Mouse (Mus musculus): ENCODE data around the gene Sds. TPM values are rescaled to one million over a fixed set of nuclear protein-coding genes. Genes with fewer than 3 reads are reported as not detected.

The Sds gene
- total RNA-seq, 2 experiments from 2014 or later, result 0.33 to 0.69 TPM

DNA sequence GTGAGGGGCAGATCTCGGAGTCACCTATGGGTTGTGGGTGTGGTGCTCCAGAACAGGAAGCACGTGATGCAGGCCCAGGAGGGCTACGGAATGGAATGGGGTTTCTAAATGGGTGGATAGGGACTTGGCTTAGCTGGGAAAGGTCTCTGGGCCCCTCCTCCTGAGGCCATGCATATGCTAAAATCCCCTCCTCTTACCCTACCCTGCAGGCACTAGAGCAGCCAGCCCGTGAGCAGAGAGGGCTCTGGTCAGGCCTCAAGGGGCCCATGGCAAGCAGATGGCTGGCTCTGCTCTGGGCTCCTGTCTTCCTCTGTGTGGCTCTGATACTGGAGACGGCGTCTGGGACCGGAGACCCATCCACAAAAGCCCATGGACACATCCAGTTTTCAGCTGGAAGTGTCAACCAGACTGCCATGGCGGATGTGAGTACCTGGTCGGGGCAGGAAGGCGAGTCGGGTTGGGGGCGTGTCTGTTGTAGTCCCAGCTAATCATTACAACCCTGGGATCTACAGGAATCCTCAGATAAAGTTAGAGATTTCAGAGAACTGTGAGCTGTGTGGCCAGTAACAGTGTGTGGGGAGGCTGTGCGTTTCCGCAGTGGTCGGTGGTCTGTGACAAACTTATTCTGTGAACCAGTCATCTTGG is 36.7 kb downstream of the Sds start:
- no peak for DNase-seq (ENCODE audit: low spot score in 2 of 2)

DNA sequence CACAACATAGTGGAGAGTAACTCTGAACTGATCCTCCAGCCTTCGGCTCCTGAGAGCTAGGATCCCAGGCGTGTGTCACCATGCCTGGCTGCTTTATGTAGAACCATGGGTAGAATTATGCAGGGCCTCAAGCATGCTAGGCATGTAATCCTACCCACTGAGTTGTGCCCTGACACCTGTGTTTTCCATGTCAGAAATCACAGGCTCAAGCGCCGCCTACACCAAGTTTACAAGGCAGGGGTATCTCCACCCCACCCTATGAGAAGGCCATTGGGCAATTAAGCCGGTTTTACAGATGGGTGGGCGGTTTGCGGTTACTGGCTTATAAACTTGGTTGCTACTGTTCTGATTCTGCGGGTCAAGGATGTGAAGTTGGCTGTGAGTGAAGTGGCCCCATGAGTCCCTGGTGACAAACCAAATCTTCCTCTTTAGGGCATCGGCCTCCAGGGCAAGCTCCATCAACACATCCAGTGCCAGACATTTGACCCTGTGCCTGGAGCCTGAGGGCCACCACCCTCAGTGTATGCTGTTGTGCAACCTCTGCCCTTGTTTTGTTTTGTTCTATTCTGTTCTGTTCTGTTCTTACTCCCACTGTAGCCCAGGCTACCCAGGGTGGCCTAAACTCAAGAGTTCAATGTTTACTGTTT is 37.8 kb downstream of the Sds start:
- DNase-seq (ENCODE audit: low spot score in 2 of 2), result no peak

DNA sequence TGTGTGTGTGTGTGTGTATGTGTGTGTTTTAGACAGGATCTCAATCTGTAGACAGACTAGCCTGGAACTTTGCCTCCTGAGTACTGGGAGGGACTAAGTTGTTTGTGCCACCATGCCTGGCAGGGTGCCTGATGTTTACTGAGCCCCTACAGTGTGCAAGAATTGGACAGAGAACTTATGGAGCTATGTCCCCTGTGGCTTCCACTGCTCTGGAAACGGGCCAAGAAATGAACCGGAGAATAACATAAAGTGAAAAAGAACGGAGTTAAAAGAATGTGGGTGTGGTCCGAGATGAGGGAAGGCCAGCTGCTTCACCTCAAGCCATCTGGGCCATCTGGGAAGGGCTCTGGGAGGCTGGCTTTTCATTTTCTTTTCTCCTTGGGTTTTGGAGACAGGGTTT is 38.4 kb downstream of the Sds start:
- DNase-seq (ENCODE audit: low spot score in 2 of 2), result no peak

DNA sequence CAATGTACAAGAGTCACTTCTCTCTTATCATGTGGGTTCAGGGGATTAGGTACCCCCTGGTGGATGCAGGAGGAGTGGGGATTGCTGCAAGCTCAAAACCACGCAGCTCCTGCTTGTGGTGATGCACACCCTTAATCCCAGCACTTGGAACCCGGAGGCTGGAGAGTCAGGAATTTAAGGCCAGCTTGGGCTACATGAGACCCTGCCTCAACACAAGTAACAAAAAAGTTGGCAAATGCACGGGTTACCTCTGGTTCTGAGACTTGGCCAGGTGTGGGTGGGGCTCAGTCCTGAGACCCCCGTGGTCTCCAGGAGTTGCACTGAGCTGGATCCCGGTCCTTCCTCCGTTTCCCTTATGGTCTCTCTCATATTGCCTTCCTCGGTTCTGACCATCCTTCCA is 39.1 kb downstream of the Sds start:
- DNase-seq (ENCODE audit: low spot score in 2 of 2), result no peak

DNA sequence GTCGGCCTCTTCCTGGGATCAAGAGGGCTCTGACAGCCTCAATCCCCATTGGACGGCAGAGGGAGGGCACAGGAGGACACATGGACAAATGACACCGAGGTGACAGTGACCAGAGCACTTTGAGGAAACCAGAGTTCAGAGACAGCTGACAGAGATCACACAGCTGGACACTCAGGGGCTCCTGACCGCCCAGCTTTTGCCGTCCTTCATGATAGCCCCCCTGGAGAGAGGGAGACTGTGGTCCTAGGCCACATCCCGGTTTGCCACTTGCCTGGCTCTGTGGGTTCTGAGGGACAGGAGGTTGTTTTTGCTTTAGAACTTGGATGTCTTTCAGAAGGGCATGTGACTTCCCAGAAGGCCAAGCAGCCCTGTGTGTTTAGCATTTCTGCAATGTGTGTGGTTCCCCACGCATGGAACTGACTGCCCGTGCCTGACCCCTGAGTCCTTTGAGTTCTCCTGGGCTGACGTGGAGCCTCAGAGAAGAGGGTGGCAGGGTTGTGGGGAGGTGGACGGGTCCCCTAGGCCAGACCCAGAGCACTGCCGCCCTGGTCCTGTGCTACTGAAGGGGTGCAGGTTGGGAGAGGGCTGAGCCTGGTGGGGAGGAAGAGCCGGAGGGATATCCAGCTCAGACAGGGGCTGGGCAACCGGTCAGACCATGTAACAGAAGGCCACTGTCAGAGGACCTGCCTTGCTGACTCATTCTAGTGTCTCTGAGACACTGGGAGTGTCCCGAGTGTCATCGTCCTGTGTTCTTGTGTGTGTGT is 40.1 kb downstream of the Sds start:
- no peak for DNase-seq (ENCODE audit: low spot score in 2 of 2)

DNA sequence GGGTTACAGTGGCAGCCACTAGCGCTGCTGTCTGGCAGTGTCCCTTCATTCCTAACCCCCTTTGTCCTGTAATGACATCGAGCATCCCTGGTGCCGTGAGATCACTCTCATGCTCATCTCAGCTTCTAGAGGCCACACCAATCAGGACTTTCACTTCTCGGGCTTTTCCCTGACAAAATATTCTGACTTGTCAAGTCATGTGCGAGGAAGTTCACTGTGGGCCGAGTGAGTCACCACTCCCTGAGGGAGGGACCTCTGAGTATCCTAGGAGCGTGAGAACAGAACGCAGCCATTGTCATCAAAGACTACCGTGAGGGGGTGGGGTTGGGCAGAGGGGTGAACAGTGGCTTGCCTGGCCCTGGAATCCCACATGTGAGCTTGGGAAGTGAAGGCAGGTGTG is 41.2 kb downstream of the Sds start:
- DNase-seq (ENCODE audit: low spot score in 2 of 2), result no peak

DNA sequence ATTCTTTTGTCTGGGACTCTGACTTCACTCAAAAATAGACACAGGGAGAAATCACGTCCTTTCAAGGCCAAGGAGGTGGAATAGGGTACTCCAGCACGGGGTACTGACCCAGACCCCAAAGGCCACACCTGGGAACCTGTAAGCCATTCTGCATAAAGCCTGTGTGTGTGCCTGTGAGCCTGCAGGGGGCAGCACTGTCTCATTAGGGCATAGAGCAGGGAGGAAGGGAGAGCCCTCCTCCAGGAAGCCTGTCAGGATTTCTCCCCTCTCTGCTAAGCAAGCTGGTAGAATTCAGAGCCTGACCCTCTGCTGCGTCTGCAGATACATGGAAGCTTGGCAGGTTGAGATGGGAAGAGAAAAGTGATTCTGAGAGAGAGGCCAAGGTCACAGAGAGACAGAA is 46.3 kb downstream of the Sds start:
- no peak for DNase-seq (ENCODE audit: low spot score in 2 of 2)

DNA sequence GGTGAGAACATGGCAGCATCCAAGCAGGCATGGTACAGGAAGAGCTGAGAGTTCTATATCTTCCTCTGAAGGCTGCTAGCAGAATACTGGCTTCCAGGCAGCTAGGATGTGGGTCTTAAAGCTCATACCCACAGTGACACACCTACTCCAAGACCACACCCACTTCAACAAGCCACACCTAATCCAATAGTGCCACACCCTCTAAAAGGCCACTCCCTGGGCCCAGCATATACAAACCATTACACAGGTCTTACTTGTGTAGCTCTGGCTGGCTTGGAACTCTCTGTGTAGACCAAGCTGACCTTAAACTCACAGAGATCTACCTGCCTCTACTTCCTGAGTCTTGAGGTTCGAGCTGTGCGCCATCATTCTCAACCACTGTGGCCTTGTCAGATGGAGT is 48.4 kb downstream of the Sds start:
- no peak for DNase-seq (ENCODE audit: low spot score in 2 of 2)

DNA sequence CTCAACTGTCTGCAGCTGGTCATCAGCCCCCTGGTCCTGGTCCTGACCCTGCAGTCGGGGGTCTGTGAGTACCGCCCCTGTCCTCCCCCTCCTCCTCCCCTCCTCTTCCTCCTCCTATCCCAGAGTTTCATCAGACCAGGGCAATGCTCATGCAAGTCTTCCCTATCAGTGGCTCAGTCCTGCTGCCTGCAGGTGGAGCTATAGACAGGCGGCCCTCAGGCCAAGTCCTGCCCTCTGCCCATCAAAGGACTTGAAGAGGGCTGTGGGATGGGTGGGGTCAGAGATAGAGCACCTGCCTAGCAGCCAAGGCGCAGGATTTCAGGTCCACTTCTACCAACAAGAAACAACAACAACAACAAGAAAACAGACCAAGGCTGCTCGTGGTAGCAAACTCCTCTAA is 49.4 kb downstream of the Sds start:
- DNase-seq (ENCODE audit: low spot score in 2 of 2), result no peak

DNA sequence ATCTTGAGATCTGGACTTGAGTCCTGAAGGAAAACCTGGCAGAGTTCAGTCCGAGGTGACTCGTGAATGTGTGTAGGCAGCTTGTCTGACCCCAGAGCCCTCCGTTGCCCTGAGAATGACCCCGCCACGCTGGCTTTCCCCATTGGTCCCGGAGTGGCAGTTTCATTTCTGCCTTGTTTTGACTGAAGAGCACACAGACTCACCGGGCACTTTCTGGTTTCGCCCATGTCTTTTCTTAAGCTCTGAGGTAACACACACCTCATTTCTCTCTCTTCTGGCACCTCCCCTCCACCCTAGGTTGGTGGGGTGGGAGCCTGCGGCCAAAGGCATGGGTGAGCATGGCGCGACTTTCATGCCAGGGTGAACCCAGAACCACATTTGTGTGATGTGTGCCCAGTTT is 50.0 kb downstream of the Sds start:
- DNase-seq (ENCODE audit: low spot score in 2 of 2), result no peak

DNA sequence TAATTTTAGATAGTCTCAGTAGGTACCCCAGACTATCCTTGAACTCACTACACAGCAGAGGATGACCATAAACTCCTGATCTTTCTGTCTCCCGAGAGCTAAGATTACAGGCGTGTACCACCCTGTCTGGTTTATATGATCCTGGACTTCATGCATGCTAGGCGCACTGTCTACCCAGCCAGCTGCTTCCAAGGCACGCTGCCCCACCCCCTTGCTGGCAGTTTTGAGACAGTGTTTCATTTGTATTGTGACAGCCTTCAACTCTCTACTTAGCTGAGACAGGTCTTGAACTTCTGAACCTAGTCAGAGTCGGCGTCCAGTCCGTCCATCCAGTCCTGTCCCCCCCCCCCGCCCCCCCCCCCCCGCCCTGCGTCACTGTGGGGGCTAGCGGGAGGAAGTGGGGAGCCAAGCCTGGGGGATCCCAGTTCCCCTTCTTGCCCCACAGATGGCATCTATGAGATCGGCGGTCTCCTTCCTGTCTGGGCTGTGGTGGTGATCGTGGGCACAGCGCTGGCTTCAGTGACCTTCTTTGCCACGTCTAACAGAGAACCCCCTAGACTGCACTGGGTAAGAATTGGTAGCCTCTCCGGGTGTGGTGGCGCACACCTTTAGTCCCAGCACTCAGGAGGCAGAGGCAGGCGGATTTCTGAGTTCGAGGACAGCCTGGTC is 51.1 kb downstream of the Sds start:
- DNase-seq (ENCODE audit: low spot score in 2 of 2), result no peak

DNA sequence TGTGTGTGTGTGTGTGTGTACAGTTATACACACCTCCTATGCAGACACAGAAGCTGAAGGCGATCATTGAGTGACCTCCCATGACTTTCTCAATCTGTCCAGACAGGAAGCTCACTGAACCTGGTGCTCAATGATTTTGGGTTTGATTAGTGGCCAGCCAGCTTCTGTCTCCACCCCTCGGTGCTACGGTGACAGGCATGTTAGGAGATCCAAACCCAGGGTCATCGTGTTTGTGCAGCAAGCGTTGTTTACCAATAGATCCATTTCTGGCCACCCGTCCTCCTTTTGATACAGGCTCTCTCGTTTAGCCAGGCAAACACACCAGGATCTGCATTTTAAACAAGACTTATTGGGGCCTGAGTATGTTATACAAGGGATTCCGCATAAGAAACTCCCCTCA is 55.3 kb downstream of the Sds start:
- DNase-seq (ENCODE audit: low spot score in 2 of 2), result no peak

Other genes with a start within 250 kb of the Sds start
- gene Lhx5, start 44.8 kb upstream of the Sds start, total RNA-seq (2021), result not detected
- 1 to 10 TPM; 7.5 to 8.0 TPM for gene Sdsl, start 3.7 kb upstream of the Sds start, total RNA-seq (2021)
- 10 to 100 TPM; 55.8 to 56.5 TPM for gene Plbd2, start 27.1 kb downstream of the Sds start, total RNA-seq (2021)
- gene Slc8b1, start 34.6 kb downstream of the Sds start, total RNA-seq (2021), result 10 to 100 TPM in 1 of 2 experiments, 1 to 10 TPM in 1; 7.8 to 11.8 TPM
- 10 to 100 TPM; 33.9 to 37.0 TPM for gene Tpcn1, start 112.1 kb downstream of the Sds start, total RNA-seq (2021)
- 1 to 10 TPM in 1 of 2 experiments, under 1 TPM in 1; 0.99 to 1.0 TPM for gene Iqcd, start 112.5 kb downstream of the Sds start, total RNA-seq (2021)
- gene Rita1, start 136.1 kb downstream of the Sds start, total RNA-seq (2021), result 10 to 100 TPM; 27.5 to 29.5 TPM
- 10 to 100 TPM; 39.3 to 40.5 TPM for gene Ddx54, start 136.2 kb downstream of the Sds start, total RNA-seq (2021)
- gene Cfap73, start 157.7 kb downstream of the Sds start, total RNA-seq (2021), result under 1 TPM; 0.61 to 0.82 TPM
- 10 to 100 TPM; 92.7 to 97.3 TPM for gene Rasal1, start 172.3 kb downstream of the Sds start, total RNA-seq (2021)
- gene Dtx1, start 235.4 kb downstream of the Sds start, total RNA-seq (2021), result 10 to 100 TPM; 70.7 to 75.2 TPM

Data from layer of hippocampus, adult 18-20 months (tissue).